Mouse (Mus musculus): Measurements from ENCODE around the gene Capg. TPM values are rescaled to one million over a fixed set of nuclear protein-coding genes. Genes with fewer than 3 reads are reported as not detected.
A peak's percentile ranks its signal among the peaks of the same experiment; 100 is the strongest.

Capg gene
- polyA plus RNA-seq, 1 experiment from 2014 or later, result 5.4 TPM

GRCm38 (mm10) chr6:72584154-72584553 is 40.0 kb downstream of the Capg start:
- Histone ChIP-seq H3K4me1 (no peaks in the 10 kb centered on the region), H3K9ac (no peak overlapping the region), H3K9me3 (no peaks in the 10 kb centered on the region), H3K27me3 (no peaks in the 10 kb centered on the region), H3K27ac (no peak overlapping the region), H3K4me2 (no peak overlapping the region), H3K4me3 (replicated peaks) (no peak overlapping the region), H3K36me3 (replicated peaks) (peaks cover 9% of the 10 kb centered on the region; the same call in 1 of the 2 replicates)
- no peak for ATAC-seq (ENCODE audit: low FRiP score)
- WGBS, result 86% methylated on average over 11 of the region's 11 CpGs

- H3K36me3 ChIP-seq (replicated peaks), result peaks cover 3% of the 10 kb centered on the region; the same call in 1 of the 2 replicates
- ATAC-seq (ENCODE audit: low FRiP score), result no peak
- no peaks in the 10 kb centered on the region for H3K4me1 ChIP-seq
- no peak overlapping the region for H3K4me3 ChIP-seq (replicated peaks)
- no peak overlapping the region for H3K27ac ChIP-seq
- H3K4me2 ChIP-seq, result no peak overlapping the region
- H3K27me3 ChIP-seq, result no peaks in the 10 kb centered on the region
- 82% methylated on average over 3 of the region's 3 CpGs for WGBS
- no peaks in the 10 kb centered on the region for H3K9me3 ChIP-seq
- no peak overlapping the region for H3K9ac ChIP-seq
Measured at GRCm38 (mm10) chr6:72586701-72587100, 42.5 kb downstream of the Capg start.

- H3K4me1 ChIP-seq, result no peaks in the 10 kb centered on the region
- no peak overlapping the region for H3K27ac ChIP-seq
- H3K4me2 ChIP-seq, result no peak overlapping the region
- H3K4me3 ChIP-seq (replicated peaks), result no peak overlapping the region
- no peaks in the 10 kb centered on the region for H3K27me3 ChIP-seq
- no peak for ATAC-seq (ENCODE audit: low FRiP score)
- no peaks in the 10 kb centered on the region for H3K9me3 ChIP-seq
- H3K36me3 ChIP-seq (replicated peaks), result peaks cover 3% of the 10 kb centered on the region; the same call in 1 of the 2 replicates
- H3K9ac ChIP-seq, result no peak overlapping the region
Measured at GRCm38 (mm10) chr6:72588307-72588706, 44.1 kb downstream of the Capg start.

DNA sequence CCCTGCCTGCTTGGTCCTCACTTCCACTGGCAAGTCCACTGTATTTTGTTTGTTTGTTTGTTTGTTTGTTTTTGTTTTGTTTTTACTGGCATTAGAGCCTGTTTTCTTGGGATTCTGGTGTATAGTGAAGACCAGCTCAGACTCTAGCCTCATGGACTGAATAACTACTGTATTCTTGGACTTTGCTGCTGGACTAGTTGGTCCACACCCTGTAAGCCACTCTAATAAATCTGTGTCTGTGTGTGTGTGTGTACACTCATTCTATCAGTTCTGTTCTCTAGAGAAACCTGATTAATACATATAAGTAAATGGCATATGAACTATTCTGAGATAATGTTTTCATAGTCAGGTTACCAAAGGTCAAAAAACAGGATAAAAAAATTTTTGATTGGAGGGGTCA is 45.9 kb downstream of the Capg start:
- no peak for ATAC-seq (ENCODE audit: low FRiP score)
- H3K9me3 ChIP-seq, result no peaks in the 10 kb centered on the region
- H3K4me2 ChIP-seq, result no peak overlapping the region
- no peaks in the 10 kb centered on the region for H3K4me1 ChIP-seq
- H3K9ac ChIP-seq, result no peak overlapping the region
- H3K27me3 ChIP-seq, result no peaks in the 10 kb centered on the region
- no peak overlapping the region for H3K27ac ChIP-seq
- H3K36me3 ChIP-seq (replicated peaks), result peaks cover 3% of the 10 kb centered on the region; the same call in 1 of the 2 replicates
- H3K4me3 ChIP-seq (replicated peaks), result no peak overlapping the region

DNA sequence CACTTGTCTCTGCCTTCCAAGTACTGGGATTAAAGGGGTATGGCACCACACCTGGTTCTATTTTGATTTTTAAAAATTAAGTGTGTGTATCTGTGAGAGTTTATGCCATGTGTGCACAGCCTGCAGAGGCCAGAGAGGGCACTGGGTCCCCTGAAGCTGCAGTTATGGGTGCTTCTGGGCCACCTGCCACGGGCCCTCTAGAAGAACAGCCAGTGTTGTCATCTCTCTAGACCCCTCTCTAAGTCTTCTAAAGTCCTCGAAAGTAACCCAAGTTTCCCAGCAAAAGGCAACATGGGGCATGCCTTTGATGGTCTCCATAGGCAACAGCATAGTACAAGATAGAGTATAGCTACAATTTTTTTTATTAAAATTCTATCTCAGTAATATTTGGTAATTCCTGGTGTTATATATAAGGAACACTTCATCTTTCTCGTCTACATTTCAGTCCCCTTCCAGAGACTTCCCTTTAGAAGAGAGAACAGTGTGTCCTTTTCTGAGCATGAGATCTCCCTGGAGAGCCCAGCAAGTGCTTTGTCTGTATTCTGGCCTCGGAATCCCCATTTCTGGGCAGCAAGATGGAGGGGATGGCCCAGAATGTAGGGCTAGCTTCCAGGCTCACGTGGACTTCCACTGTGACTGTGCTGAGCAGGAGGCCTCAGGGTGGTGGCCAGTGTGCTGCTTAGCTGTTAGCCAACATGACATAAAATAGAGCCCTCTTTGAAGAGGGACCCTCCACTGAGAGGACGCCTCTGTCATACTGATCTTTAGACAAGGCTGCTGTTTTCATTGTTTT is 49.0 kb downstream of the Capg start:
- no peak overlapping the region for H3K27ac ChIP-seq
- no peak overlapping the region for H3K9ac ChIP-seq
- no peak overlapping the region for H3K4me3 ChIP-seq (replicated peaks)
- H3K4me2 ChIP-seq, result no peak overlapping the region
- H3K4me1 ChIP-seq, result peaks cover 13% of the 10 kb centered on the region
- no peaks in the 10 kb centered on the region for H3K36me3 ChIP-seq (replicated peaks)
- 81% methylated on average over 6 of the region's 6 CpGs for whole genome bisulfite sequencing
- H3K27me3 ChIP-seq, result no peaks in the 10 kb centered on the region
- no peaks in the 10 kb centered on the region for H3K9me3 ChIP-seq
- no peak for ATAC-seq (ENCODE audit: low FRiP score)

DNA sequence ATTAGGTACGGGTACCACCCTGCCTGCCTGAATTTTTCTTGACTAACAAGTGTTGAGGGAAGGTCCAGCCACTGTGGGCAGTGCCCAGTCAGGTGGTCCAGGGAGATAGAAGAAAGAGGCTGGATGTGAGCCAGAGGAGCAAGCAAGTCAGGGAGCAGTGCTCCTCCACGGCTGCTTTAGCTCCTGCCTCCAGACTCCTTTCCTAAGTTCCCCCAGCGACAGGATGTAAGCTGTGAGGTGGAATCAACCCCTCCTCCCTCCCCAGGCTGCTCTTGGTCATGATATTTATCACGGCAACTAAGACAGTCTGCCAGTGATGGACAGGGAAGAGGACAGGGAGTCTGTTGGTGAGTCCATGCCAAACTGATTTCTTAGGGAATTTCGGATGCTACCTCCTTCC is 49.7 kb downstream of the Capg start:
- ATAC-seq (ENCODE audit: low FRiP score), result no peak
- no peak overlapping the region for H3K9ac ChIP-seq
- no peak overlapping the region for H3K27ac ChIP-seq
- H3K36me3 ChIP-seq (replicated peaks), result no peaks in the 10 kb centered on the region
- peaks cover 17% of the 10 kb centered on the region for H3K4me1 ChIP-seq
- H3K4me3 ChIP-seq (replicated peaks), result no peak overlapping the region
- WGBS, result 72% methylated on average over 5 of the region's 5 CpGs
- H3K4me2 ChIP-seq, result no peak overlapping the region
- H3K27me3 ChIP-seq, result no peaks in the 10 kb centered on the region
- H3K9me3 ChIP-seq, result no peaks in the 10 kb centered on the region

- Histone ChIP-seq H3K36me3 (replicated peaks) (no peaks in the 10 kb centered on the region), H3K27ac (no peak overlapping the region), H3K4me2 (peak overlapping the region; percentile 64), H3K9me3 (no peaks in the 10 kb centered on the region), H3K4me3 (replicated peaks) (peak overlapping the region; percentile 58), H3K9ac (peak overlapping the region; percentile 64), H3K4me1 (peaks cover 21% of the 10 kb centered on the region), H3K27me3 (no peaks in the 10 kb centered on the region)
- no peak for ATAC-seq (ENCODE audit: low FRiP score)
- 54% methylated on average over 13 of the region's 13 CpGs for WGBS
Measured at GRCm38 (mm10) chr6:72597083-72597874, 53.1 kb downstream of the Capg start.

GRCm38 (mm10) chr6:72597956-72598753 is 54.0 kb downstream of the Capg start, which contains the start of the genes Elmod3 and Retsat:
Gene Elmod3 (minus strand): TSS chr6:72598413.
Gene Retsat (plus strand): TSS chr6:72598475.
- peak within 1 kb of the TSS; percentile 58 for H3K4me3 ChIP-seq (replicated peaks)
- peak within 1 kb of the TSS; percentile 64 for H3K9ac ChIP-seq
- WGBS, result 2% methylated on average over 38 of the region's 38 CpGs
- ATAC-seq (ENCODE audit: low FRiP score), result peak; percentile 93
- no peaks in the 10 kb centered on the region for H3K9me3 ChIP-seq
- no peaks in the 10 kb centered on the region for H3K27me3 ChIP-seq
- H3K27ac ChIP-seq, result 0 out of 2 replicates have a peak within 1 kb of the TSS, but pooled peaks have one; percentile 10
- H3K36me3 ChIP-seq (replicated peaks), result no peaks in the 10 kb centered on the region
- peak within 1 kb of the TSS; percentile 64 for H3K4me2 ChIP-seq
- peaks cover 21% of the 10 kb centered on the region for H3K4me1 ChIP-seq

GRCm38 (mm10) chr6:72598791-72599557 is 54.8 kb downstream of the Capg start:
- ATAC-seq (ENCODE audit: low FRiP score), result peak; percentile 24; the same call in 1 of the 2 replicates
- Histone ChIP-seq H3K4me1 (peaks cover 21% of the 10 kb centered on the region), H3K4me3 (replicated peaks) (peak overlapping the region; percentile 58), H3K36me3 (replicated peaks) (0 out of 2 replicates have a peak, but pooled peaks cover 5% of the 10 kb centered on the region), H3K9me3 (no peaks in the 10 kb centered on the region), H3K9ac (peak overlapping the region; percentile 57; the same call in 1 of the 2 replicates), H3K4me2 (peak overlapping the region; percentile 64), H3K27me3 (no peaks in the 10 kb centered on the region), H3K27ac (0 out of 2 replicates have a peak overlapping the region, but pooled peaks have one; percentile 10)
- 50% methylated on average over 12 of the region's 12 CpGs for WGBS

DNA sequence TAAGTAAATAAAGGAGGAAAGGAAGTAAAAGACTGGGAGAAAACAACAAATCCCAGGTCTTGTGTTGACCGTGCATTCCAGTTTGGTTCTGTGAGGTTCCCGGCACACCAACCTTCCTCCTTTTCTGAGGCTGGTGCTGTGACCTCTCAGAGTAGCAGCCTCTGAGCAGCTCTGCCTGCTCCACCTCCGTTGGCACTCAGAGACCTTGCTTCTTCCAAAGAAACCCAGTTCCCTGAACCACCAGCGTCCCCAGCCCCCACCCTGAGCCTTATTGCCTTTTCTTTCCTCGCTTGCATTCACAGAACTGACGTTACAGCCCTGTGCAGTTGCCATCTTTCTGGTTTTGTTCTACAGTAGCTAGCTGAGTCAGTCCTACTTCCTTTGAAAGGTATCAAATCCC is 56.0 kb downstream of the Capg start:
- Histone ChIP-seq H3K9me3 (no peaks in the 10 kb centered on the region), H3K36me3 (replicated peaks) (0 out of 2 replicates have a peak, but pooled peaks cover 8% of the 10 kb centered on the region), H3K27ac (no peak overlapping the region), H3K4me2 (no peak overlapping the region), H3K4me1 (peaks cover 21% of the 10 kb centered on the region), H3K9ac (no peak overlapping the region), H3K27me3 (no peaks in the 10 kb centered on the region), H3K4me3 (replicated peaks) (no peak overlapping the region)
- no peak for ATAC-seq (ENCODE audit: low FRiP score)
- WGBS, result 77% methylated on average over 6 of the region's 6 CpGs

DNA sequence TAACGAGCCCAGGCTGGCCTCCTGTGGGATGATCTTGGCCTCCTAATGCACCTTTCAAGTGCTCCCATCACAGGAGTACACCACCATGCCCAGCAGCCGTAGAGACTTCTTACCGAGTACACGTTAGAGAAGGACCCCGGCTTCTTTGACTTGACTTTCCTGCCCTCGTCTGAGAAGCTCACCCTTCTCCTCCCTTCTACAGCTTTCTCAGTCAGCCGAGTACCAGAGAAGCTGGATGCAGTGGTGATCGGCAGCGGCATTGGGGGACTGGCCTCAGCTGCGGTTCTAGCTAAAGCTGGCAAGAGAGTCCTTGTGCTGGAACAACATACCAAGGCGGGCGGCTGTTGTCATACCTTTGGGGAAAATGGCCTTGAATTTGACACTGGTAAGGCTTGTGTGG is 56.6 kb downstream of the Capg start:
- Histone ChIP-seq H3K27me3 (no peaks in the 10 kb centered on the region), H3K9ac (no peak overlapping the region), H3K27ac (no peak overlapping the region), H3K36me3 (replicated peaks) (peaks cover 8% of the 10 kb centered on the region; the same call in 1 of the 2 replicates), H3K4me2 (no peak overlapping the region), H3K4me3 (replicated peaks) (no peak overlapping the region), H3K9me3 (no peaks in the 10 kb centered on the region), H3K4me1 (peaks cover 21% of the 10 kb centered on the region)
- WGBS, result 86% methylated on average over 12 of the region's 12 CpGs
- no peak for ATAC-seq (ENCODE audit: low FRiP score)
